Mouse (Mus musculus): ENCODE data around the gene Rbm34. TPM values are rescaled to one million over a fixed set of nuclear protein-coding genes. Genes with fewer than 3 reads are reported as not detected.

The Rbm34 gene
- 7.1 and 9.0 TPM in 2 replicates for polyA plus RNA-seq (2012; ENCODE audit: low replicate concordance)

GRCm38 (mm10) chr8:126970579-126971313, at the start of gene Rbm34:
Gene Rbm34, minus strand, starts transcription at chr8:126971071.

GRCm38 (mm10) chr8:126945730-126946163, 25.1 kb downstream of the Rbm34 start, which contains the start of gene Tomm20:
Gene Tomm20, minus strand, starts transcription at chr8:126945844.

Other genes with a start within 250 kb of the Rbm34 start
- 1,100 and 1,564 TPM in 2 replicates for gene Tomm20, start 25.2 kb downstream of the Rbm34 start, polyA plus RNA-seq (2012; ENCODE audit: low replicate concordance)
- gene Pard3, start 92.8 kb upstream of the Rbm34 start, polyA plus RNA-seq (2012; ENCODE audit: low replicate concordance): 0.09 and 0.88 TPM in 2 replicates